Mouse (Mus musculus): ENCODE data around the gene Cyp46a1. TPM values are rescaled to one million over a fixed set of nuclear protein-coding genes. Genes with fewer than 3 reads are reported as not detected.

Cyp46a1 gene
- total and polyA plus RNA-seq, 3 experiments: not detected

GRCm38 (mm10) chr12:108410416-108411208 is 76.4 kb downstream of the Cyp46a1 start:
- Histone ChIP-seq H3K9me3 (replicated peaks; ENCODE audit: insufficient read depth, low read length) (no peaks in the 10 kb centered on the region), H3K79me2 (ENCODE audit: control insufficient read depth, insufficient read depth, low read length, poor library complexity) (no peaks in the 10 kb centered on the region), H3K4me3 (ENCODE audit: control insufficient read depth in 1 of 2, insufficient read depth in 1 of 2, low read depth in 2 of 2, low read length in 2 of 2) (no peak overlapping the region), H3K4me1 (ENCODE audit: control insufficient read depth in 1 of 2, insufficient read depth in 2 of 2, low read length in 2 of 2) (no peaks in the 10 kb centered on the region), H3K36me3 (ENCODE audit: control insufficient read depth in 1 of 2, insufficient read depth in 2 of 2, low read length in 2 of 2) (no peaks in the 10 kb centered on the region), H3K27ac (ENCODE audit: control insufficient read depth, low read depth, low read length) (no peak overlapping the region), H3K9ac (ENCODE audit: control insufficient read depth, low read depth, low read length, poor library complexity, severe bottlenecking) (no peak overlapping the region), H3K27me3 (ENCODE audit: control insufficient read depth in 1 of 2, insufficient read depth in 2 of 2, low read length in 2 of 2) (no peaks in the 10 kb centered on the region)
- no peak for DNase-seq (ENCODE audit: low read depth, low spot score)
- no peak for TF ChIP-seq TAL1 (IDR thresholded peaks at IDR 0.05; ENCODE audit: low read length)
- no peak for TF ChIP-seq TCF12 (IDR thresholded peaks at IDR 0.05; ENCODE audit: low read depth, low read length)
- TF ChIP-seq MAFK (IDR thresholded peaks at IDR 0.05; ENCODE audit: borderline replicate concordance, low read depth, low read length): no peak
- TF ChIP-seq ELF1 (IDR thresholded peaks at IDR 0.05; ENCODE audit: low read depth, low read length): no peak
- TF ChIP-seq ZNF384 (IDR thresholded peaks at IDR 0.05; ENCODE audit: low read depth, low read length): no peak
- no peak for TF ChIP-seq JUND (IDR thresholded peaks at IDR 0.05; ENCODE audit: low read depth, low read length)
- no peak for TF ChIP-seq SMC3 (IDR thresholded peaks at IDR 0.05; ENCODE audit: low read depth, low read length)
- TF ChIP-seq CHD2 (IDR thresholded peaks at IDR 0.05; ENCODE audit: low read length): no peak
- no peak for TF ChIP-seq SIN3A (IDR thresholded peaks at IDR 0.05; ENCODE audit: low read length)
- no peak for TF ChIP-seq POLR2AphosphoS2 (IDR thresholded peaks at IDR 0.05; ENCODE audit: low read length)
- no peak for TF ChIP-seq GABPA (IDR thresholded peaks at IDR 0.05; ENCODE audit: low read depth, low read length)
- no peak for TF ChIP-seq MYB (IDR thresholded peaks at IDR 0.05; ENCODE audit: low read depth, low read length)
- no peak for TF ChIP-seq NRF1 (IDR thresholded peaks at IDR 0.05; ENCODE audit: insufficient read depth, low read depth, low read length, poor library complexity, severe bottlenecking)

Other genes with a start within 250 kb of the Cyp46a1 start
- 38.4 and 40.1 TPM in 2 replicates for gene Setd3, start 155.1 kb upstream of the Cyp46a1 start, total RNA-seq (2012; rRNA removed)
- gene Setd3, start 155.1 kb upstream of the Cyp46a1 start, polyA plus RNA-seq (2012; ENCODE audit: insufficient read depth in 1 of 2, insufficient read length in 2 of 2, low read depth in 1 of 2, low replicate concordance in 2 of 2, missing spikeins in 1 of 2): 10 to 100 TPM in 1 of 2 experiments, not detected in 1; 59.9 TPM
- gene Ccnk, start 154.8 kb upstream of the Cyp46a1 start, total RNA-seq (2012; rRNA removed): 7.6 and 8.9 TPM in 2 replicates
- 10 to 100 TPM; 62.8 to 69.6 TPM for gene Ccnk, start 154.8 kb upstream of the Cyp46a1 start, polyA plus RNA-seq (2012; ENCODE audit: insufficient read depth in 1 of 2, insufficient read length in 2 of 2, low read depth in 1 of 2, low replicate concordance in 2 of 2, missing spikeins in 1 of 2)
- 15.9 and 19.8 TPM in 2 replicates for gene Ccdc85c, start 59.0 kb upstream of the Cyp46a1 start, total RNA-seq (2012; rRNA removed)
- 10 to 100 TPM in 1 of 2 experiments, not detected in 1; 24.8 TPM for gene Ccdc85c, start 59.0 kb upstream of the Cyp46a1 start, polyA plus RNA-seq (2012; ENCODE audit: insufficient read depth in 1 of 2, insufficient read length in 2 of 2, low read depth in 1 of 2, low replicate concordance in 2 of 2, missing spikeins in 1 of 2)
- not detected in 2 replicates for gene Hhipl1, start 28.1 kb upstream of the Cyp46a1 start, total RNA-seq (2012; rRNA removed)
- gene Hhipl1, start 28.1 kb upstream of the Cyp46a1 start, polyA plus RNA-seq (2012; ENCODE audit: insufficient read depth in 1 of 2, insufficient read length in 2 of 2, low read depth in 1 of 2, low replicate concordance in 2 of 2, missing spikeins in 1 of 2): not detected
- not detected in 2 replicates for gene Eml1, start 36.6 kb downstream of the Cyp46a1 start, total RNA-seq (2012; rRNA removed)
- not detected for gene Eml1, start 36.6 kb downstream of the Cyp46a1 start, polyA plus RNA-seq (2012; ENCODE audit: insufficient read depth in 1 of 2, insufficient read length in 2 of 2, low read depth in 1 of 2, low replicate concordance in 2 of 2, missing spikeins in 1 of 2)
- not detected in 2 replicates for gene Evl, start 220.3 kb downstream of the Cyp46a1 start, total RNA-seq (2012; rRNA removed)
- not detected for gene Evl, start 220.3 kb downstream of the Cyp46a1 start, polyA plus RNA-seq (2012; ENCODE audit: insufficient read depth in 1 of 2, insufficient read length in 2 of 2, low read depth in 1 of 2, low replicate concordance in 2 of 2, missing spikeins in 1 of 2)

Data from MEL (cell line).